Mouse (Mus musculus) right cerebral cortex, postnatal 4 days (tissue): ENCODE data around the gene En2.
A peak's percentile ranks its signal among the peaks of the same experiment; 100 is the strongest.

Experiments
- DNase-seq: peaks from one replicate; pipeline ENCODE4 v3.0.0-alpha.2; 2022

Gene En2

DNA sequence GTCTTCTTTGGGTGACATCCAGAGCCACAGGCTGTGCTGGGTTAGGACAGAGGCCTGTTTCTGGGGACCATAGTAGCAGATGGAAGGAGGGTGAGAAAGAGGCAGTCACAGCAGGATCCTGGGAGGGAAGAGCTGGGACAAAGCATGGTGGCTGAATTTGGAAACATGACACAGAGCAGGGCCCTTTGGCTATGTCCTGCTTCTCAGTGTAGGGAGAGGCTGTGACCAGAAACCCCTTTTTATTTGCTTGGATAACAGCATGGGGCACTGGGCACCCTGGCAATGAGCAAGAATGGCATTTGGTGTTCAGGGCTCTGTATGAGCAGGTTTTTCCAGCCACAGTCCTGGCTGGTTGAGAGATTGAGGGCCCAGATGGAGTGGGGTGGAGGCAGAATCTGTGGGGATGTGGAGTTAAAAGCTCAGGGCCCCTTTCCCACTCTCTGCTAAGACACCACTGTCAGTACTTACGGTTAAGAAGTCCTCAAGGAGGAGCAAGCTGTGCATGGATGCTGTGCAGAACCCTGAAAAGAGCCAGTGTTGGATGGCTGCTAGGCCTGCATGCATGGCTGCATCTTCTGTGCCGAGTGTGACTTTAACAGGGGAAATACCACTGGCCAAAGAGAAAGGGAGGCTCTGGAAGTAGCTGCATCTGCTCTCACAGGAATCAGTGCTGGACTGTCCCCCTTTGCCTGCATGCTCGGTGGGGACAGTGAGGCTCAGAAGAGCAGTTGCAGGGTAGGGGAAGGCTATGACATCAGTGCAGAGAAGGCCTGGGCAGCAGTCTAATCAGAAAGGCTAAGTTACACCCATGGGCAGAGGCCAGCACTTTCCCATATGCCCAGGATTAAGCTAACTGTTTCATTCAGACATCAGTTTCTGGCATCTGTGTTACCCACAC is 26.0 kb downstream of the En2 start:
- DNase-seq = no peak

DNA sequence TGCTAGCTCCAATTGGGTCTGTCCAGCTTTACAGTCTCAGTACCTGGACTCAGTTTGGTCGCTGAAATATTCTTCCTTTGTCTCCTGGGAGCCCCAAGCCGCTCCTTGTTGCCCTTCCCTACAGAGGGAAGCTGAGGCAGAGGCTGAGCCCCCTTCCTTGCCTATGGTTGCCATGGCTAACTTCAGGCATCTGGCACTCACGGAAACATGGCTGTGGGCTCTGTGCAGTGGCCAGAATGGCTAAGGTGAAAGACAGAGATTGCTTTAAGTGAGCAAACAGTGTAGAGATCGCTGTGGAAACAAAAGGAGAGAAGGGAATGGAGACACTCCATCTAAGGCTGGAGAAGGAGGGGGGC is 26.6 kb downstream of the En2 start:
- no peak for DNase-seq

DNA sequence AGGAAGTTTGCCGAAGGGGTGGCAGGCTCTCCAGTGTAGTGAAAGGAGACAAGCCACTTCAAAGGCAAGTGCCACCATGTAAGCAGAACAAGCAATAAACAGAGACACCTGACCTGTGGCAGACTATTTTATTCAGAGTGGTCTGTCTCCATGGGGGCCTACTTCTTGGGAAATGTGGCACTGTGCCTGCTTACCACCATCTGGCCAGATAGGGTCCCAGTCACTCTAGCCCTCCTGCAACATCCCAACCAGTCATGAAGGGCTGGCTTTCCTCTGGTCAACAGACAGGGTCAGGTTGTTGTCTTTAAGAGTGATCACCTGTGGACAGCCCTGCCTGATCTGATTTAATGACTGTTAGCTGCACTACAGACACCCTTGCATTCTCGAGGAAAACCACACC is 30.0 kb downstream of the En2 start:
- no peak for DNase-seq

DNA sequence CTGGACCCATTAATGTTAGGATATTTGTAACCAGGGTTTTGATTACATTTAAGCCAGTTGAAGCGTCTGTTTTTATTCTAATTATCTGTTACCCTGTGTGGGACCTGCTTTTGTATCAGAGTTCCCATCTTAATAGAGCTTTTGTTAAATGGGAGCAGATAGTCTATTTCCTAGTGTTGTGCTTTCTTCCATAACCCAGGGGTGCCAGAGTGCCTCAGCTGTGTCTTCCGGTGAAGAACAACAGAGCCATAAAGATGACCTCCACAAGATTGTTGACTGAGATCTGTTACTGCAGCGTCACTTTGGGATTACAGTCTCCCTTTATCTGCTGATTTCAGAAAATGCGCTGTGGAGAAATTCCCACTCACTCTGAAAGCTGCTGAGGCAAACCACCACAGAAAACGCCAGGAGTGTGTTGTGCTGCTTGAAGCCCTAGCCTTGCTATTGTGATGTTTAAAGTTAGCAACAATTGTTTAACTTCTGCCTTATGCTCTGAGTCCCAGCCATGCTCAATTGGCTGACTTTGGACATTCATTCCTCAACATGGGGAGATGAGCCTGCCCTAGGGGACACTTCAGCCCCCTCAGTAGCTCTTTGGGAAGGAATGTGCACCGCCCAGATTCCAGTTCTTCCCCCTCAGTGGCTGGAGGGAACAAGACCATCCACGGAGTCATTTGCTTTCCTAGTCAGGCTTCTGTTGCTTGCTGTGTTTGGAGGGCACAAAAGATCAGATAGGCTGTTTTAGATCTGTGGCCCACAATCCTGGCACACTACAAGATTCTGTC is 33.8 kb downstream of the En2 start:
- DNase-seq = no peak

DNA sequence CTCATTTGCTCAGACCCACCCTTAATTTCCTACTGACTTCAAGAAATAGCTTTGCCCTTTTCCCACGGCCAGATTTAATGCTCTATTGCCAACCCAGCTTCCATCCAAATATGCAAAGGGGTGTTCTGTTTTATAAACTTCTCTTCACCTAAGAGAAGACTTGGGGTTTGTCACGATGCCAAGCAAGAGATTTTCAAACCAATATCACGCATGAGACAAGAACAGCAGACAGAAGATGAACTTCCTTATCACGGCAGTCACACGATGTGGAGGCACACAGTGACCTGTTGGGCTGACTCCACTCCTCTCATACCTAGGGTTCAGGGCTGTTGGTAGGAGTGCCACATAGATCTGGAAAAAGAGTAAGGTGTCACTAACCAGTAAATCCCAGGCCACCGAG is 37.6 kb downstream of the En2 start:
- DNase-seq = no peak

DNA sequence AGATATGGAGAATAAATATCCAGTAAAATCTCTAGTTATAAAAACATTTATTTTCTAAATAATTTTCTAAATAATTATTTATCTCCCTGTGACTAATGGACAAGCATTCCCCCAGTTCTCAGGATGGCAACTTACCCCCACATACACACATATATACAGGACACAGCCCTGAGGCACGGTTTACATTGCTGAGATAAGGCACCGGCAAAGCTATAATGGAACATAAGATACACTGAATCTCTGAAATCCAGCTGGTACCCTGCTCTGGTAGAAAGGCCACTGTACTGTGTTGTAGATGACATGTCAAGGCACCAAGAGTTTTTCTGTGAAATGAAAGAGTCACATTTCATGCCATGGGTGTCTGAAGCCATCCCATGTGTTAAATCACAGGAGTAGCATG is 39.2 kb downstream of the En2 start:
- DNase-seq = no peak

DNA sequence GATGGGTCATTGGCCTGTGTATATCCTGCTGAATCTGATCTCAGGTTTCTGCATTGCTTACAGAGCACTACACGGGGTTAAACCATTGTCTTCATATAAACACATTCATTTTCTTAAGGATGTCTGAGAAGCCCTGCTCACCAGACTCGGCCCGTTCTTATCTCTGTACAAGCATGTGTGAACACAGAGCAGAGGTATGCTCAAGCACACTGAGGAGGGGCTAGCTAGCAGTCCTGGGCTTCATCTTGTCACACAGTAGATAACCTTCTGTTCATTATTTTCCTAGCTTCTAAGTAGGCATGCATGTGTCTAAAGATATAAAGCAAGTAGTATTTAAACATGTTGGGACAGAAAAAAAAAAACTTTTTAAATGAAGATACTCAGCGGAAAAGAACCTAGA is 41.0 kb downstream of the En2 start:
- DNase-seq = no peak

DNA sequence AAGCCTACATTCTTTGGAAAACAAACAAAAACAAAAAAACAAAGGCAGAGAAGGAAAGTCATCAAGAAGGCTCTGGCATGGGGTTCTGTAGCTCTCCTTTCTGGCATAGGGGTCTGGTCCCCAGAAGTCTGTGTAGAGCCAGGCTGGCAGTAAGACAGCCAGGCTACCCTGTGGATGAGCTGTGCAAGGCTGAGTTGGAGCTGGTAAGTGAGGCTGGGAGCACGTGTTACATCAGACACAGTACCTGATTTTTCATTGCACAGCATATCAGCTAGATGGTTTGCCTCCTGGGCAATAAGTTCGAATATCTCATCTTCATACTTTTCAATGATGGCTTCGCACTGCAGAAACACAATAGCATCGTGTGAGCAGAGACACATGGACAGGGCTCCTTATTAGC is 41.5 kb downstream of the En2 start:
- no peak for DNase-seq

DNA sequence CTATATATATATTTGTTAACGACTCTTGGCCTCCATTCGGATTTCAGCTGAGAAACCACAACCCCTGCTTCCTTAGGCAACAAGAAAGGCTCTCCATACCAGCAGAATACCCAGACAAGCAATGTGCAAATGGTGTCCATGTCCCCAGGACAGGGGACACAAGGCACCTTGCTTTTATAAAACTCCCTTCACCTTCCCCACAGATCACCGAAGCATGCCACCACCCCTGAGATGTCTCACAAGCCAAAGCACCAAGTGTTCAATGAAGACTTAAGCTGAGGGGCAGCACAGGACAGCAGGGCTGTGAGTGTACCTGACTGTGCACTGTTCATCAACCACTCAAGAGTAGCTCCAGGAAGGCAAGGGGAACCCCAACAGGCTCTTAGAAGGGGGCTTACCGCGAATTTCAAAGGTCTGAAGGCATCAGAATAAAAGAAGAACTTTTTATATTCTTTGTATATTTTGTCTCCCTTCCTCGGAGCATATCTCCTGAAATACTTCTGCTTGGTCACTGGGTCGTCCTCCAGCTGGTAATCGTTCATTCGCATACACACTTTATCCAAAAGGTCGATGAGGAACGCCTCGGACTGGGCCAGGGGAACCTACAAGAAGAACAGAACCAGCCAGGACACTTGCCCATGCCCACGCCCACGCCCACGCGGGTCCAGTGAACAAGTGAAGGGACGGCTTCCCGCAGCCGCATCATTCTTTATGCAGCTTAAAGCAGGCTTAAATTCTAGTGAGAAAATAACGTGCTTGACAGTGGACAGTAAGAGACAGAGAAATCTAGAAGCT is 43.4 kb downstream of the En2 start:
- DNase-seq = no peak

DNA sequence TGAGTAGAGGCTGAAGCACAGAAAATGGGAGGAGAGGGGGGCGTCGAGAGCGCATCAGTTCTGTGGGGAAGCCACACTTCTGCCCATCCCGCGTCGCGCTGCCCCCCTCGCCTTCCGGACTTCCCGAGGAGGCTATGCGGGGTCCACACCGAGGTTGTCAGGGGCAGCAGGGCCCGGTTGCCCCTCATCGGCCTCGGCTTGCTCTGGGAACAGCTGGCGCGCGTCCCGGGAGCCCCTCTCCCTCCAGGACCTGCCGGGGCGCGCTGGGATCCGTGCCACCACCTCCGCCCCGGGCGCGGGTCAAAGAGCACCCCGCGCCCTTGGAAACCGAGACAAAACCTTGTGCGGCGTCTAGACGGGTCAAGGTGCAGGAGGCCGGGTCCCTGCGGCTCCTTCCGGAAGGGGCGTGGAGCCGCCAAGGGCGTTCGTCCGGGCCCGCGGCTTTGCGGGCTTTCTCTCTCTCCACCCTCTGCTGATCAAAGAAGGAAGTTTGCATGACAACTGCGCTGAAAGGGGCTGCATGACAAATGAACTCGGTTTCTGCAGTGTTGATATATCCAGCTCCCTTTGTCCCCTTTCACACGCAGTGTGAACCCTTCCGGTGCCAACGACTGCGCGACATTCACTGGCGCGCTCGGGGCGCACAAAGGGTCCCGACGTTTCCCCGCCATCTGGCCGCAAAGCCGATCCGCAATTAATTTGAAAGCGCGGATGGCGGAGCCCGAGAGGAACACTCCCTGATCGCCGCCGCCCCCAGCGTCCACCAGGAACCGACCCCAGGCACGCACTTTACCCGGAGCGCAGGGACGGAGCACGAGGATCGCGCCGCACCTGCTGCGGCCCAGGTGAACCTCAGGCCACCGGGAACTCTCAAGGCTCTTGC is 44.3 kb downstream of the En2 start:
- DNase-seq = peak; percentile 18

DNA sequence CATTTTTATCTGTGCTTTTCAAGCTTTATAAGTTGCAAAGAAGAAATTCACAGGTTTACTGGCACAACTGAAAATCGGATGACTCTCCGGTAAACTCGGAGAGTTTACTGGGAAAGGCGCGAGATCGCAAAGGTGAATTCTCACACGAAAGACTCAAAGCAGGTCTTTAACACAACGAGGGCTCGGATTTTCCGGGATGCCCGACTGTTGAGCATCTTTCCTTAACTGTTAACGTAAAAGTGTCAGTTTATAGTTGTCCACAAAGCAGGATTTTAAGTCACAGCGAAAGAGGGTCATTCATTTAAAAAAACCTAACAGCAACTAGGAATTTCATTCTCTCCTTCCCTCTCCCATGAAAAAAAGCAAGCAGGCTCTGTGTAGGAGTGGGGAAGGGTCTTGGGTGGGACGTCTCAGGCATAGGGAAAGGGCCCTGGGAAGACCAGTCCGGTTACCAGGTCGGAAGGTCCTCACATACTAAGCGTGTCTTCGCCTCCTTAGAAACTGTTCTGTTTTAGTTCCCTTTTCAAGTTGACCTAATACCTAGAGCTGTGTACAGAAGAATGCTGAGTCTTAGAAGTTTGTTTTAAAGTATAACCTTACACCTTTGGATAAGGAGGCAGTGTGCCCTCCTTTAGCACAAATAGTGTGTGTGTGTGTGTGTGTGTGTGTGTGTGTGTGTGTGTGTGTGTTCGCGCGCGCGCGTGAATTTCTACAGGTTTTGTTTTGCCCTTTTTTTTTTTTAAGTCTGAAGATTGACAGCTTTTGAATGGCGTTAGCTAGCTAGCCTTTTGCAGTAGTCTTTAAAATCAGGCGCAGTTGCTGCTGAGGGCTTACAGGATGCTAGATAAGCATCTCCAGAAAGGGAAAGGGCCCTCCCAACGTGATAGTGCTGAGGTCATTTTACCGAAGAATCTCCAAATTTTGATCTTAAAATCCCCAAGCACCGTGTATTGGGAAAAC is 45.4 kb downstream of the En2 start:
- DNase-seq = no peak

DNA sequence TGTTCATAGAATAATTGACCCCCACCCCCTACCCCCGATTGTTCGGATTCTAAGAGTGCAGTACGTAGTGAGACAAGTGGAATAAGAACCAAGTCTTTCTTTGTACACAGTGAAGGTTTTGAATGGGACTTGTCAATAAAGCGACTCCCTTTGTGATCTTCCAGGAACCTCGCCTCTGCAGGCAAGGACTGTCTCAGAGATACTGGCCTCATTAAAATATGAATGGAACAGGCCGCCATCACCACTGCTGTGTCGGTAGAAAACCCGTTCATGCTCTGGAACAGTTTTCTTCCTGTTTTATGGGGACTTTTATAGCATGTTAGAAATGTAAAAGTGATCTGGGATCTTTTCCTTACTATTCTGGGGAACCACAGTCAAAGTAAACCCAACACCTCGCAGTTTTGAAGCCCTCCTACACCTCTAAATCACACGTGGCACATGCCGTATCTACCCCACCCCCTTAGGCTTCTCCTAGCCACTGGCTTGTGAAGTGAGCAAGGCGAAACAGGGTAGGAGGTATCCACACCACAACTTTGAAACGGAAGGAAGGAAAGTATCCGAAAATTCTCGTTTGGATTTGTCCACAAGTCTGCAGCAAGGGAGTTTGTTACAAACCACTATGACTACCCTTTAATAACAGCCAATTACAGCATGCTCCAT is 46.3 kb downstream of the En2 start:
- DNase-seq = no peak

DNA sequence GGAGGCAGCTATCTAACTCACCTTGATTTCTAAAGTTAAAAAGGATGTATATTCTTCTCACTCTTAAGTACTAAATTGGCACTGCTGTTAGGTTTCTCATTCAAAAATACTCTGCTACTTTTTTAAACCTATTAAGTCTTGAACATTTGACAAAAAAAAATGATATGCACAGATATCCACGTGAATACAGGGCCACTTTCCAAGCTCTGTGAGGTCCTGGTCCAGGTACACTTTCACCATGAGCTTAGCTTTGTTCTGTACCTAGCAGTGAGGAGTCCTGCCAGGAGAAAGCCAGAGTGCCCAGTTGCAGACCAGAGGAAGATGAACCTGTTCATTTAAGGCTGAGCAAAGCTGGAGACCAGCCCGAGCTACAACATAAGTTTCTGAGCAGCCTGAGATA is 47.9 kb downstream of the En2 start:
- no peak for DNase-seq

DNA sequence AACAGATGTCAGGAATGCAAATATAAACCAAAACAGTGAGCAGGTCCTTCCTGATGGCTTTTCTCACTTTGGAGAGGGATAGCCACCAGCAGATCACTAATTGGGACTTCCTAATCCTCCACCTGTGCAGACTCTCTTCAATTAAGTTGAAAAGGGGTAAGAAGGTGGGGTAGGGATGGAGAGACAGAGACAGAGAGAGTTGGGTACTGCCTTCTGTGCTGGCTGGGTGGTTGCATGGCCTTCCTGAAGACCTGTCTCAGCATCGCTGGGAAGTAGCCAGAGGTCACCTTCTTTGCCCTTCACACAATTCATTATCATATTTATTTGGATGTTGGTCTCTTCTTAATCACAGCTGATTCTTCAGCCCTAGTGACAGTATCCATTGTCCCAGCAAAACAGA is 54.1 kb downstream of the En2 start:
- no peak for DNase-seq
